Mouse (Mus musculus) liver, embryonic 14.5 days (tissue): ENCODE data around the gene Speer4f1. TPM values are rescaled to one million over a fixed set of nuclear protein-coding genes. Genes with fewer than 3 reads are reported as not detected.

Source experiments
- ATAC-seq: fragments of 200-750 bp; cut with Nextera tagmentation; 2 replicates; pipeline ENCODE4 v1.8.0; 2017; ENCODE audit warnings: moderate number of reproducible peaks, mild to moderate bottlenecking, moderate library complexity; ENCODE audit not compliant: insufficient read depth
- DNase-seq, 3 experiments: peaks; one replicate each; pipeline ENCODE4 v3.0.0-alpha.2; 2012 to 2013; ENCODE audit warnings: low read depth in 3 of 3, low spot score in 3 of 3
- H3K27ac ChIP-seq: fragments of 300-500 bp; sonication (generic); 2 replicates; pipeline ENCODE4 v1.5.1; 2014; ENCODE audit warnings: moderate library complexity, mild to moderate bottlenecking, control low read depth, inconsistent platforms
- H3K27me3 ChIP-seq: fragments of 300-500 bp; sonication (generic); 2 replicates; pipeline ENCODE4 v1.6.1; 2014; ENCODE audit warnings: mild to moderate bottlenecking, low read length, moderate library complexity; ENCODE audit not compliant: control insufficient read depth, insufficient read depth
- H3K36me3 ChIP-seq: fragments of 300-500 bp; sonication (generic); replicated peaks from 2 replicates; pipeline ENCODE4 v1.6.1; 2014; ENCODE audit warnings: low read depth; ENCODE audit not compliant: control insufficient read depth, insufficient read depth
- H3K4me1 ChIP-seq, 2 experiments: fragments of 200-500 bp in 1 of 2; fragments of 300-500 bp in 1 of 2; sonication (generic) in 1 of 2; replicated peaks; 2 replicates each; pipeline ENCODE4 v1.6.1; 2012 to 2014; ENCODE audit warnings: antibody characterized with exemption in 1 of 2, inconsistent platforms in 1 of 2, low read length in 1 of 2; ENCODE audit not compliant: control insufficient read depth in 2 of 2, insufficient read depth in 2 of 2
- H3K4me2 ChIP-seq: fragments of 300-500 bp; sonication (generic); 2 replicates; pipeline ENCODE4 v1.6.1; 2014; ENCODE audit warnings: low read depth, mild to moderate bottlenecking, control low read depth, moderate library complexity
- H3K4me3 ChIP-seq, 2 experiments: fragments of 200-500 bp in 1 of 2; fragments of 300-500 bp in 1 of 2; sonication (generic) in 1 of 2; 2 replicates each; pipeline ENCODE4 v1.5.1; 2012 to 2014; ENCODE audit warnings: low read depth in 2 of 2, low read length in 2 of 2, mild to moderate bottlenecking in 2 of 2, control low read depth in 1 of 2, inconsistent platforms in 1 of 2, moderate library complexity in 1 of 2; ENCODE audit not compliant: insufficient read depth in 1 of 2
- H3K9ac ChIP-seq: fragments of 300-500 bp; sonication (generic); replicated peaks from 2 replicates; pipeline ENCODE4 v1.6.1; 2014; ENCODE audit warnings: mild to moderate bottlenecking, control low read depth, moderate library complexity
- H3K9me3 ChIP-seq: fragments of 300-500 bp; sonication (generic); 2 replicates; pipeline ENCODE4 v1.6.1; 2016; ENCODE audit warnings: low read length, mixed read lengths; ENCODE audit not compliant: control insufficient read depth
- CTCF ChIP-seq: IDR thresholded peaks from 2 replicates; pipeline ENCODE4 v1.5.1; 2016; ENCODE audit warnings: antibody characterized with exemption, low read depth, control low read depth
- EP300 ChIP-seq: IDR thresholded peaks from 2 replicates; pipeline ENCODE4 v1.6.1; 2016; ENCODE audit warnings: antibody characterized with exemption, low read depth
- WGBS: fragments of 180-500 bp; shearing (Covaris S2); extraction: QIAGEN DNeasy Blood & Tissue Kit; methylation state at CpG from one replicate; pipeline ENCODE4 v1.1.7; 2014; ENCODE audit not compliant: insufficient replicate concordance; 5-methylcytosine and 5-hydroxymethylcytosine counted together
- polyA plus RNA-seq, 2 experiments: library from polyadenylated mRNA; depleted of rRNA in 1 of 2; stranded (reverse) in 1 of 2; unstranded in 1 of 2; fragments of >200 nt; fragmentation: Nextera tagmentation in 1 of 2; extraction: Ambion mirVana in 1 of 2; gene quantifications; 2 replicates each; pipeline versions ENCODE4 v1.2.1 to v1.2.3; 2012 to 2014

The Speer4f1 gene
- polyA plus RNA-seq, 2 experiments: not detected

GRCm38 (mm10) chr5:17505540-17505939, 29.6 kb downstream of the Speer4f1 start:
- no peak for ATAC-seq
- no peaks in the 10 kb centered on the region for H3K27me3 ChIP-seq
- no peak overlapping the region for H3K9ac ChIP-seq
- DNase-seq: no peak
- no peaks in the 10 kb centered on the region for H3K4me1 ChIP-seq
- H3K4me3 ChIP-seq: no peak overlapping the region
- H3K27ac ChIP-seq: no peak overlapping the region
- TF ChIP-seq CTCF (no peak), EP300 (no peak)
- no peaks in the 10 kb centered on the region for H3K9me3 ChIP-seq
- H3K4me2 ChIP-seq: no peak overlapping the region
- H3K36me3 ChIP-seq: no peaks in the 10 kb centered on the region

- DNase-seq (no peak), ATAC-seq (no peak)
- no peak overlapping the region for H3K4me3 ChIP-seq
- H3K4me2 ChIP-seq: no peak overlapping the region
- WGBS: 53% methylated on average over 3 of the region's 3 CpGs
- no peaks in the 10 kb centered on the region for H3K27me3 ChIP-seq
- TF ChIP-seq EP300 (no peak), CTCF (no peak)
- H3K36me3 ChIP-seq: no peaks in the 10 kb centered on the region
- no peak overlapping the region for H3K27ac ChIP-seq
- no peaks in the 10 kb centered on the region for H3K4me1 ChIP-seq
- no peak overlapping the region for H3K9ac ChIP-seq
- no peaks in the 10 kb centered on the region for H3K9me3 ChIP-seq
Observed at GRCm38 (mm10) chr5:17508038-17508437, 32.1 kb downstream of the Speer4f1 start.

Other genes with a start within 250 kb of the Speer4f1 start
- gene Speer4f2, start 102.9 kb upstream of the Speer4f1 start, polyA plus RNA-seq (2012; rRNA removed): not detected in 2 replicates
- gene Speer4f2, start 102.9 kb upstream of the Speer4f1 start, polyA plus RNA-seq (2014; fragmentation: Nextera tagmentation; extraction: Ambion mirVana): not detected in 2 replicates
- gene Sema3c, start 98.2 kb downstream of the Speer4f1 start, polyA plus RNA-seq (2012; rRNA removed): 0.15 and 0.16 TPM in 2 replicates
- 0.10 and 0.30 TPM in 2 replicates for gene Sema3c, start 98.2 kb downstream of the Speer4f1 start, polyA plus RNA-seq (2014; fragmentation: Nextera tagmentation; extraction: Ambion mirVana)